Mouse (Mus musculus) olfactory bulb, adult 2 months (tissue): ENCODE measurements at regions not wholly inside any gene's neighbourhood (a gene's known extent, or its start where the extent isn't known, plus 50 kb on each side); places are given as distances from the start of the nearest gene placed in this dataset.

Experiments used
- H3K27ac ChIP-seq: fragments of 200-500 bp; 2 replicates; pipeline ENCODE4 v1.5.1; 2012; ENCODE audit warnings: low read depth, low read length; ENCODE audit not compliant: insufficient read depth
- H3K4me1 ChIP-seq: fragments of 200-500 bp; 2 replicates; pipeline ENCODE4 v1.6.1; 2012; ENCODE audit warnings: low read length; ENCODE audit not compliant: control insufficient read depth, insufficient read depth
- H3K4me3 ChIP-seq: fragments of 200-500 bp; 2 replicates; pipeline ENCODE4 v1.5.1; 2012; ENCODE audit warnings: mild to moderate bottlenecking, low read depth, low read length, moderate library complexity; ENCODE audit not compliant: insufficient read depth
- CTCF ChIP-seq: fragments of 200-500 bp; IDR thresholded peaks from 2 replicates; pipeline ENCODE4 v1.5.1; 2012; ENCODE audit warnings: low read depth, mild to moderate bottlenecking, low read length, moderate library complexity; ENCODE audit not compliant: insufficient read depth
- POLR2A ChIP-seq: fragments of 200-500 bp; IDR thresholded peaks from 2 replicates; pipeline ENCODE4 v1.6.1; 2012; ENCODE audit warnings: mild to moderate bottlenecking, low read depth, low read length, moderate library complexity; ENCODE audit not compliant: insufficient read depth
- WGBS: fragments of 180-500 bp; shearing (Covaris S2); methylation state at CpG from one replicate; pipeline ENCODE4 v1.1.7; 2018; 5-methylcytosine and 5-hydroxymethylcytosine counted together

DNA sequence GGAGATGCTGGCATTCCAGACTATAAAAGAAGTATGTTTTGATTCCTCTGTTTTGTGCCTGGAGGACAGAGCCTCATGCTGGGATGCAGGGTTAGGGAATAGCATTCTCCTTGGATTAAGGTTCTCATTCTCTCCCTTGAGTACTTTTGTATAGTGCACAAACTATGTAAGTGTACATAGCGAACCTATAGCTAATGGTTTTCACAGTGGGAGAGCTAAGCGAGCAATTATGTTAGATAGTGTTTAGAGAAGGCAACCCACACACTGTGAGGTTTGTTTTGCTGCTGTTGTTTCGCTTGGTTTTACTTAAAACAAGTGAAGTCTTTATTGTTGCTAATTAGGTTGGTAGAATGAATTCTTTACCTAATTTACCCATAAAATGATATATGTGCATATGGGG, 266.2 kb downstream of the 1700017N19Rik start:
- WGBS: 32% methylated on average over 3 of the region's 3 CpGs
- no peak overlapping the region for H3K4me3 ChIP-seq
- TF ChIP-seq POLR2A: no peak
- TF ChIP-seq CTCF: no peak
- no peaks in the 10 kb centered on the region for H3K4me1 ChIP-seq
- no peak overlapping the region for H3K27ac ChIP-seq

DNA sequence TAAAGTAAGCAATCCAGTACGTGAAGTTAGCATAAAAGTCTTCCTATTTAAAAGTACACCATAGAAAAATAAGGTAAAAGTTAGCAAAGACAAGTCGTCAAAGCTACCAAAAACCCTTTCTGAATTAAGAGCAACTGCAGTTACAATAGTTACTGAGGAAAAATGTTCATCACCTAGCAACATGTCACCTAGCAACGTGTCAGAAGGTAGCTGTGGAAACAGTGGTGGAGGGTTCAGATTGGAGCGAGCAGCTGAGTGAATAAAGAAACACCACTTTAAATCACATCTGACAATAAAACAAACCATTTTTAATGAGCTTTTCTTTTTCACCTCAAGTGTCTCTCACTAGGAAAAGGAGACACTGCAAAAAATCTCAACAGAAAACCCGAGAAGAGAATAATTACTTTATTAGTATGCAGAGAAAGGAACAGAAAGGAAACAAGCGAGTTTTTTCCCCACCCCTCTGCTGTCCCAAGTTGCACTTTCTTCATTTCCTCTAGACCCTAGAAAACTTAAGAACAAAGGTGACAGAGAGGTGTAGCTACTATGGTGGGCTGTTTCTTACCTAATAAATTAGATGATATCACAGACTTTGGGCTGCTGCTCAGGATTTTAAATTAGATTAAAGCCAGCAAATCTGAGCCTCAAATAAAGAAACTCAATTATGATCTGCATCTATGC, 275.4 kb downstream of the 1700017N19Rik start:
- TF ChIP-seq POLR2A (no peak), CTCF (no peak)
- Histone ChIP-seq H3K27ac (no peak overlapping the region), H3K4me3 (no peak overlapping the region), H3K4me1 (no peaks in the 10 kb centered on the region)
- 19% methylated on average over 6 of the region's 6 CpGs for WGBS

DNA sequence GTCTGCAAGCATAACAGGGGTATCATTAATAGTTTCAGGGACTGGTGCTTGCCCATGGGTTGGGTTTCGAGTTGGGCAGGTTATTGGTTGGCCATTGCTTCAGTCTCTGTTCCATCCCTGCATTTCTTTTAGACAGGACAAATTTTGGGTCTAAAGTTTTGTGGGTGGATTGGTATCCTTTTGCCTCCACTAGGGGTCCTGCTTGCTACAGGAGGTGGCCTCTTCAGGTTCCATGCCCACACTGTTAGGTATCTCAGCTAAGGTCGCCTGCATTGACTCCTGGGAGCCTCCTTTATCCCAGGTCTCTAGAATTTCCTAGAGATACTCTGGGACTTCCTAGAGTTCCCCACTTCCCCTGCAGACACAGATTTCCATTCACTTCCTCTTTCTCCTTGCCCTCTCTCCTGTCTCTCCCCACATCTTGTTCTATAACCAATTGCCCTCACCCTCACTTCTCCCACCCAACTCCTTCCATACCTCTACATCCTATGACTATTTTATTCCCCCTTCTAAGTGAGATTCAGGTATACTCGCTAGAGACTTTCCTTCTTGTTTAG, 278.2 kb downstream of the 1700017N19Rik start:
- no peak overlapping the region for H3K27ac ChIP-seq
- no peak overlapping the region for H3K4me3 ChIP-seq
- no peaks in the 10 kb centered on the region for H3K4me1 ChIP-seq
- WGBS: 72% methylated on average over 3 of the region's 3 CpGs
- no peak for TF ChIP-seq CTCF
- no peak for TF ChIP-seq POLR2A

DNA sequence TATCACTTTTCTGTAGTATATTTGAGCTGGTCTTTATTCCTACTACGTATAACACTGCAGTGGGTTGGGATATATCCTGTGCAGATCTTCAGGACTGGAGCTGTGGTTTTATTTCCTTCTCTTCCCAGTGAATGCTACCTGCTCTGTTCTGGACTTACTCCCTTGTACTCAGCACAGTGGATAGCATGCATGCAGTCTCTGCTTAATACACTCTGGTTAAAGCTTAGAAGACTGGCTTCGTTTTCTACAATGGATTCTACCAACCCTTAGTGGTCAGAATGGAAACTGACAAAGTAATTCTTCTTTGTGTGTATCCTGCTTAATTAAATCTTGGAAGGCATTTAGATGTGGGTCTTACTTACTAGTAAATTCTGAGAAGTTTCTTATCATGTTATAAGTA, 292.3 kb downstream of the 1700017N19Rik start:
- TF ChIP-seq POLR2A (no peak), CTCF (no peak)
- no peak overlapping the region for H3K4me3 ChIP-seq
- WGBS: 66% methylated on average over 2 of the region's 2 CpGs
- no peak overlapping the region for H3K27ac ChIP-seq
- no peaks in the 10 kb centered on the region for H3K4me1 ChIP-seq

DNA sequence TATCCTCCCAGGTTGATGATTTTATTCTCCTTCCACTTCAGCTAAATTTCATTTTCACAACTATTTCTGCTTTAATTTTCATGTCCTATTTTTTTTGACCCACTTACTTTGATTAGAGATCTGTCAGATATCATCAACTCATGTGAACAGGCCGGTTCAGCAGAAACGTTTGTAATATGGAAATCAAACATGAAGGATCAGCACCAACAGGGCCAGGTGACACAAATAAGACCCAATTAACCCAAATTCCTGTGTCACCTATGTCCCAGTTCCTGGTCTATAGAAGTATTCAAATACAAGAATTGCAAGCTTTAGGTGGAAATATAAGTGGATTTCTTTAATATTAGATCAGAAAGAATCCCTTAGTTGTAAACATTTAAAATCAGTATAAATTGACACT, 332.7 kb downstream of the 1700017N19Rik start:
- WGBS: 76% methylated on average over 2 of the region's 2 CpGs
- no peak overlapping the region for H3K4me3 ChIP-seq
- no peak for TF ChIP-seq POLR2A
- no peak for TF ChIP-seq CTCF
- no peaks in the 10 kb centered on the region for H3K4me1 ChIP-seq
- H3K27ac ChIP-seq: no peak overlapping the region

DNA sequence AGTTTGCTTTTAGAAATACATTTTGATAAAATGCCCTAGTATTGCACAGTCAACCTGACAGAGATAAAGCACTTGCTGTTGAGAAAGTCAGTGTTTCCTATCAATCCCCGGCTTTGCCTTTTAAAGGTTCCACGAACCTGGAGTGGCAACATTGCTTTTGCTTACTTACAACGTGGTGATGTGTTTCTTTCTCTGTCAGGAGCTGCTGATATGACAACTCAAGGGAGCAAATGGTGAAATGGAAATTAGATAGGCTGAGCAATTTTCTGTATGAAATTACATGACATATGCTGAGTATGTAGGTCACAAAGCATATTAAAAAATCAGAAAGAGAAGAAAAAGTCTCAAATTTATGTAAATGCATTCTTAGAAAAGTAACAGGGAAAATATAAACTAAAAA, 336.8 kb downstream of the 1700017N19Rik start:
- Histone ChIP-seq H3K4me1 (no peaks in the 10 kb centered on the region), H3K27ac (no peak overlapping the region), H3K4me3 (no peak overlapping the region)
- TF ChIP-seq CTCF: no peak
- WGBS: 75% methylated on average over 3 of the region's 3 CpGs

DNA sequence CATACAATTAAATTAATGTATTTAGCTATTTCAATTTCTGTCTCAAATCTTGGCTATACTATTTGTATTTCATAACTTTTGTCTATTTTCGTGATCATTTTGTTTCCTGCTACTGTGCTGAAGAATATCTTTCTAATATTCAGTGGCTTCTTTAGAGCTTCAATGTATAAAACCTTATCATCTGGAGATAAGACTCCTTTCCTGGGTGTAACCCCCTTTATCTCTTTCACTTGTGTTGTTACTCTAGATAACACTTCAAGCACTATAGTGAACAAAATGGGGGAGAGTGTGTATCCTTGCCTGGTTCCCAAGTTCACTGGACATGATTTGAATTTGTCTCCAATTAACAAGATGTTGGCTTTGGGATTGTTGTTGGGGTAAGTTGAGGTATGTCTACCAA, 341.5 kb downstream of the 1700017N19Rik start:
- Histone ChIP-seq H3K27ac (no peak overlapping the region), H3K4me1 (no peaks in the 10 kb centered on the region), H3K4me3 (no peak overlapping the region)
- WGBS: 84% methylated on average over 1 of the region's 1 CpGs
- no peak for TF ChIP-seq CTCF
- no peak for TF ChIP-seq POLR2A

DNA sequence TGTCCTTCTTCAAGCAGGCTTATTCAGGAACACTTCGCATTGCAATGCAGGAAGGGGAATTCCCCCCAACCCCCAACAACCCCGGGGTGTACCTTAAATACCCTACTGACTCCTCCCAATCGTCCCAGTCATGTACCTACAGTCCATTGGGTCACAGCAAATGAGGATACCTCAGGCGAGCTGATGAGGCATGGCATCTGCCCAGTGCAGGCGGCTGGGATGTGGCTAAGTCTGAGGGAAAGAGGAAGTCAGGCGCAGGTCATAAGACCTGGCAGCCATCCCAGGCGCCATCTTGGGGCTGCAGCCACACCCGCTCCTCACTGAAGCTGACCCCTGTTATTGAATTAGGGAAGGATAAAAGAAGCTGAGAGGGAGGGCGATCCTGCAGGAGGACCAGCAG, 368.1 kb downstream of the 1700017N19Rik start:
- 90% methylated on average over 9 of the region's 9 CpGs for WGBS
- Histone ChIP-seq H3K27ac (no peak overlapping the region), H3K4me3 (no peak overlapping the region), H3K4me1 (no peaks in the 10 kb centered on the region)
- no peak for TF ChIP-seq POLR2A
- no peak for TF ChIP-seq CTCF

DNA sequence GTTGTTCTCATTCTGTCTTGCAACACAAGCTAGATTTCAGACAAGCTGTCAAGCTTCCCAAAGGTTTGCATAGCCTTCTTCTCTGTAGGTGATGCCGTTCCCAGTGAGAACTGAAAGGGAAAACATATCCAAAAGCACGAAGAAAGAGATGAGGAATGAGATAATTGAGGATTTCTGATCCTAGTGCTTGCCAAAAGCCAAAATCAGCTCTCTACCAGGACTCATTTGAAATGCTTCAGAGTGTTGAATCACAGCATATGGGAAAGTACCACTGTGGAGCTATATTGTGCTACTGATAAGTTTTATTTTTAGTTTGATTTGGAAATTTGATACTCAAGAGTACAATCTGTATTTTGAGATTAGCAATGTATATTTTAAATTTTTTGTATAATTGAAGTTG, 413.2 kb downstream of the 1700017N19Rik start:
- 55% methylated on average over 2 of the region's 2 CpGs for WGBS
- TF ChIP-seq CTCF: no peak
- TF ChIP-seq POLR2A: no peak
- Histone ChIP-seq H3K4me3 (no peak overlapping the region), H3K4me1 (no peaks in the 10 kb centered on the region), H3K27ac (no peak overlapping the region)
